Mouse (Mus musculus): ENCODE results near the gene Kalrn. TPM values are rescaled to one million over a fixed set of nuclear protein-coding genes. Genes with fewer than 3 reads are reported as not detected.
A peak's percentile ranks its signal among the peaks of the same experiment; 100 is the strongest.

The Kalrn gene
- polyA plus RNA-seq, 1 experiment from 2014 or later = 24.6 TPM

GRCm38 (mm10) chr16:34184721-34185120, 388.6 kb downstream of the Kalrn start:
- 78% methylated on average over 3 of the region's 3 CpGs for WGBS
- H3K4me2 ChIP-seq = no peak overlapping the region
- H3K9ac ChIP-seq = no peak overlapping the region
- no peaks in the 10 kb centered on the region for H3K27me3 ChIP-seq
- H3K9me3 ChIP-seq = no peaks in the 10 kb centered on the region
- 0 out of 2 replicates have a peak, but pooled peaks cover 16% of the 10 kb centered on the region for H3K36me3 ChIP-seq
- H3K27ac ChIP-seq (replicated peaks) = no peak overlapping the region
- no peak for ATAC-seq (ENCODE audit: low FRiP score, low read depth)
- 0 out of 2 replicates have a peak, but pooled peaks cover 2% of the 10 kb centered on the region for H3K4me1 ChIP-seq (replicated peaks)
- no peak overlapping the region for H3K4me3 ChIP-seq

GRCm38 (mm10) chr16:34183186-34183585, 390.1 kb downstream of the Kalrn start:
- Histone ChIP-seq H3K4me2 (no peak overlapping the region), H3K9me3 (no peaks in the 10 kb centered on the region), H3K4me1 (replicated peaks) (0 out of 2 replicates have a peak, but pooled peaks cover 2% of the 10 kb centered on the region), H3K27me3 (no peaks in the 10 kb centered on the region), H3K4me3 (no peak overlapping the region), H3K36me3 (0 out of 2 replicates have a peak, but pooled peaks cover 11% of the 10 kb centered on the region), H3K27ac (replicated peaks) (no peak overlapping the region), H3K9ac (no peak overlapping the region)
- ATAC-seq (ENCODE audit: low FRiP score, low read depth) = no peak
- WGBS = 94% methylated on average over 4 of the region's 4 CpGs

GRCm38 (mm10) chr16:34175625-34176024, 397.7 kb downstream of the Kalrn start:
- Histone ChIP-seq H3K9ac (no peak overlapping the region), H3K4me3 (no peak overlapping the region), H3K9me3 (no peaks in the 10 kb centered on the region), H3K4me1 (replicated peaks) (0 out of 2 replicates have a peak, but pooled peaks cover 2% of the 10 kb centered on the region), H3K36me3 (peaks cover 62% of the 10 kb centered on the region), H3K27ac (replicated peaks) (no peak overlapping the region), H3K4me2 (no peak overlapping the region), H3K27me3 (no peaks in the 10 kb centered on the region)
- no peak for ATAC-seq (ENCODE audit: low FRiP score, low read depth)
- 97% methylated on average over 4 of the region's 4 CpGs for WGBS

- no peak for ATAC-seq (ENCODE audit: low FRiP score, low read depth)
- Histone ChIP-seq H3K9me3 (no peaks in the 10 kb centered on the region), H3K9ac (no peak overlapping the region), H3K27ac (replicated peaks) (no peak overlapping the region), H3K4me1 (replicated peaks) (no peaks in the 10 kb centered on the region), H3K4me3 (no peak overlapping the region), H3K4me2 (no peak overlapping the region), H3K27me3 (no peaks in the 10 kb centered on the region), H3K36me3 (peaks cover 56% of the 10 kb centered on the region)
- WGBS = 93% methylated on average over 11 of the region's 11 CpGs
Observed at GRCm38 (mm10) chr16:34172572-34173181, 400.7 kb downstream of the Kalrn start.

GRCm38 (mm10) chr16:34167042-34167441, 406.3 kb downstream of the Kalrn start:
- Histone ChIP-seq H3K4me3 (no peak overlapping the region), H3K36me3 (0 out of 2 replicates have a peak, but pooled peaks cover 3% of the 10 kb centered on the region), H3K4me1 (replicated peaks) (0 out of 2 replicates have a peak, but pooled peaks cover 8% of the 10 kb centered on the region), H3K4me2 (no peak overlapping the region), H3K27ac (replicated peaks) (peak overlapping the region; percentile 40; the same call in 1 of the 2 replicates), H3K9me3 (no peaks in the 10 kb centered on the region), H3K27me3 (no peaks in the 10 kb centered on the region), H3K9ac (no peak overlapping the region)
- 62% methylated on average over 5 of the region's 5 CpGs for WGBS
- ATAC-seq (ENCODE audit: low FRiP score, low read depth) = no peak

GRCm38 (mm10) chr16:34163086-34163485, 410.2 kb downstream of the Kalrn start:
- Histone ChIP-seq H3K4me2 (no peak overlapping the region), H3K9me3 (no peaks in the 10 kb centered on the region), H3K9ac (no peak overlapping the region), H3K27me3 (no peaks in the 10 kb centered on the region), H3K27ac (replicated peaks) (no peak overlapping the region), H3K4me1 (replicated peaks) (0 out of 2 replicates have a peak, but pooled peaks cover 8% of the 10 kb centered on the region), H3K4me3 (no peak overlapping the region), H3K36me3 (0 out of 2 replicates have a peak, but pooled peaks cover 5% of the 10 kb centered on the region)
- ATAC-seq (ENCODE audit: low FRiP score, low read depth) = no peak
- WGBS = 63% methylated on average over 9 of the region's 9 CpGs

GRCm38 (mm10) chr16:34159576-34159975, 413.8 kb downstream of the Kalrn start:
- ATAC-seq (ENCODE audit: low FRiP score, low read depth) = no peak
- Histone ChIP-seq H3K27me3 (no peaks in the 10 kb centered on the region), H3K4me2 (no peak overlapping the region), H3K9me3 (no peaks in the 10 kb centered on the region), H3K4me1 (replicated peaks) (no peaks in the 10 kb centered on the region), H3K4me3 (no peak overlapping the region), H3K36me3 (0 out of 2 replicates have a peak, but pooled peaks cover 5% of the 10 kb centered on the region), H3K27ac (replicated peaks) (no peak overlapping the region), H3K9ac (no peak overlapping the region)
- 95% methylated on average over 3 of the region's 3 CpGs for WGBS

- no peaks in the 10 kb centered on the region for H3K4me1 ChIP-seq (replicated peaks)
- whole genome bisulfite sequencing = 60% methylated on average over 4 of the region's 4 CpGs
- no peak for ATAC-seq (ENCODE audit: low FRiP score, low read depth)
Observed at GRCm38 (mm10) chr16:34157386-34158135, 415.8 kb downstream of the Kalrn start.

GRCm38 (mm10) chr16:34155696-34156095, 417.6 kb downstream of the Kalrn start:
- 0 out of 2 replicates have a peak, but pooled peaks cover 5% of the 10 kb centered on the region for H3K36me3 ChIP-seq
- no peaks in the 10 kb centered on the region for H3K27me3 ChIP-seq
- ATAC-seq (ENCODE audit: low FRiP score, low read depth) = no peak
- H3K27ac ChIP-seq (replicated peaks) = no peak overlapping the region
- no peak overlapping the region for H3K4me2 ChIP-seq
- H3K9me3 ChIP-seq = no peaks in the 10 kb centered on the region
- H3K4me3 ChIP-seq = no peak overlapping the region
- H3K9ac ChIP-seq = no peak overlapping the region
- peaks cover 11% of the 10 kb centered on the region for H3K4me1 ChIP-seq (replicated peaks)
- 86% methylated on average over 3 of the region's 3 CpGs for WGBS

More at GRCm38 (mm10) chr16:34157386-34158135, 415.8 kb downstream of the Kalrn start:
- no peaks in the 10 kb centered on the region for H3K27me3 ChIP-seq
- H3K4me3 ChIP-seq = no peak overlapping the region
- H3K36me3 ChIP-seq = 0 out of 2 replicates have a peak, but pooled peaks cover 5% of the 10 kb centered on the region
- no peak overlapping the region for H3K9ac ChIP-seq
- H3K9me3 ChIP-seq = no peaks in the 10 kb centered on the region
- H3K4me2 ChIP-seq = no peak overlapping the region
- H3K27ac ChIP-seq (replicated peaks) = no peak overlapping the region

GRCm38 (mm10) chr16:34154903-34155302, 418.4 kb downstream of the Kalrn start:
- peaks cover 11% of the 10 kb centered on the region for H3K4me1 ChIP-seq (replicated peaks)
- no peak overlapping the region for H3K4me3 ChIP-seq
- no peaks in the 10 kb centered on the region for H3K27me3 ChIP-seq
- no peak for ATAC-seq (ENCODE audit: low FRiP score, low read depth)
- H3K9ac ChIP-seq = no peak overlapping the region
- 85% methylated on average over 3 of the region's 3 CpGs for WGBS
- H3K4me2 ChIP-seq = no peak overlapping the region
- H3K9me3 ChIP-seq = no peaks in the 10 kb centered on the region
- H3K36me3 ChIP-seq = 0 out of 2 replicates have a peak, but pooled peaks cover 5% of the 10 kb centered on the region
- H3K27ac ChIP-seq (replicated peaks) = no peak overlapping the region

- H3K9ac ChIP-seq = no peak overlapping the region
- 58% methylated on average over 3 of the region's 3 CpGs for WGBS
- peaks cover 11% of the 10 kb centered on the region for H3K4me1 ChIP-seq (replicated peaks)
- peak overlapping the region; percentile 47; the same call in 1 of the 2 replicates for H3K27ac ChIP-seq (replicated peaks)
- no peaks in the 10 kb centered on the region for H3K36me3 ChIP-seq
- no peaks in the 10 kb centered on the region for H3K9me3 ChIP-seq
- peak; percentile 63; the same call in 1 of the 2 replicates for ATAC-seq (ENCODE audit: low FRiP score, low read depth)
- H3K4me3 ChIP-seq = no peak overlapping the region
- no peak overlapping the region for H3K4me2 ChIP-seq
- H3K27me3 ChIP-seq = no peaks in the 10 kb centered on the region
Observed at GRCm38 (mm10) chr16:34151528-34152071, 421.7 kb downstream of the Kalrn start.

GRCm38 (mm10) chr16:34141670-34142069, 431.7 kb downstream of the Kalrn start:
- no peak overlapping the region for H3K27ac ChIP-seq (replicated peaks)
- H3K36me3 ChIP-seq = 0 out of 2 replicates have a peak, but pooled peaks cover 5% of the 10 kb centered on the region
- H3K27me3 ChIP-seq = no peaks in the 10 kb centered on the region
- H3K4me1 ChIP-seq (replicated peaks) = no peaks in the 10 kb centered on the region
- no peak for ATAC-seq (ENCODE audit: low FRiP score, low read depth)
- H3K9me3 ChIP-seq = no peaks in the 10 kb centered on the region
- no peak overlapping the region for H3K9ac ChIP-seq
- H3K4me2 ChIP-seq = no peak overlapping the region
- WGBS = 89% methylated on average over 8 of the region's 8 CpGs
- H3K4me3 ChIP-seq = no peak overlapping the region

All from hindbrain, embryonic 15.5 days (tissue).